Mouse (Mus musculus): ENCODE results near the gene Sp2. TPM values are rescaled to one million over a fixed set of nuclear protein-coding genes. Genes with fewer than 3 reads are reported as not detected.

Sp2 gene
- total RNA-seq, 2 experiments from 2014 or later, result 14.5 to 16.6 TPM

- DNase-seq, result no peak
Measured at GRCm38 (mm10) chr11:96995836-96996772, 13.3 kb upstream of the Sp2 start.

GRCm38 (mm10) chr11:96995031-96995430 lies 12.3 kb upstream of the Sp2 start:
- no peak for DNase-seq

GRCm38 (mm10) chr11:96992722-96993311 lies 10.1 kb upstream of the Sp2 start:
- no peak for DNase-seq

GRCm38 (mm10) chr11:96991501-96991900 lies 8.7 kb upstream of the Sp2 start:
- no peak for DNase-seq

GRCm38 (mm10) chr11:96987873-96988655 lies 5.3 kb upstream of the Sp2 start:
- DNase-seq, result no peak

- no peak for DNase-seq
Measured at GRCm38 (mm10) chr11:96986463-96986862, 3.7 kb upstream of the Sp2 start.

- no peak for DNase-seq
Measured at GRCm38 (mm10) chr11:96984903-96985302, 2.1 kb upstream of the Sp2 start.

GRCm38 (mm10) chr11:96982355-96982754 lies 404 bp downstream of the Sp2 start:
- peak; percentile 83 to 86 for DNase-seq

GRCm38 (mm10) chr11:96981461-96981860 lies 1.3 kb downstream of the Sp2 start:
- no peak for DNase-seq

GRCm38 (mm10) chr11:96980021-96980420 lies 2.7 kb downstream of the Sp2 start:
- no peak for DNase-seq

- no peak for DNase-seq
Measured at GRCm38 (mm10) chr11:96979329-96979728, 3.4 kb downstream of the Sp2 start.

GRCm38 (mm10) chr11:96978401-96979246 lies 4.1 kb downstream of the Sp2 start:
- no peak for DNase-seq

GRCm38 (mm10) chr11:96977606-96978400 lies 5.0 kb downstream of the Sp2 start:
- peak; percentile 97 to 98 for DNase-seq

GRCm38 (mm10) chr11:96976911-96977591 lies 5.7 kb downstream of the Sp2 start:
- DNase-seq, result peak; percentile 92 to 96

GRCm38 (mm10) chr11:96976379-96976687 lies 6.4 kb downstream of the Sp2 start:
- DNase-seq, result no peak

GRCm38 (mm10) chr11:96975511-96976378 lies 7.0 kb downstream of the Sp2 start:
- no peak for DNase-seq

- DNase-seq, result no peak
Measured at GRCm38 (mm10) chr11:96974813-96975212, 7.9 kb downstream of the Sp2 start.

- no peak for DNase-seq
Measured at GRCm38 (mm10) chr11:96973426-96973964, 9.3 kb downstream of the Sp2 start.

- no peak for DNase-seq
Measured at GRCm38 (mm10) chr11:96972906-96973305, 9.9 kb downstream of the Sp2 start.

All from adrenal gland, postnatal 36 days (tissue).